Mouse (Mus musculus) kidney, adult 8-10 months (tissue): ENCODE measurements around the gene Vmn1r50.
"Not testable (repeated sequence)": the region's sequence is repeated elsewhere in the genome, so short reads cannot be mapped to it uniquely, and the experiment has no call there.

ENCODE experiments used
- DNase-seq, 2 experiments: peaks; one replicate each; pipeline ENCODE4 v3.0.0; 2022

The Vmn1r50 gene

DNA sequence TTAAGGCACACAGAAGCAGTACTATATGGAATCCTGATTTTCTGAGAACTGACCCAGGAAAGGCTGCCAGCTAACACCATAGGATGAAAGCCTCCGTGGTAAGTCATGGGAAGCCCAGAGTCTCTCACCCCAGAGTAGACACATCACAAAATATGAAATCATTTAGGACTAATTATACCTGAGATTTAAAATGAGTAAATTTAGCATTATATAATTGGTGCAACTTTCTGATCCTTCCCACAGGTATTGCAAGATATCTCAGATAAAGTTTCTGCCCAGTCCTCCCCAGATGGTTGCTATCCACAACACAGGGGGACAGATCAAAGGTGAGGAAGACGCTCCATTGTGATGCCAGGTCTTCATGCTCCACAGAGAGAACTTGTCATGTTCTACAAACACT is at the start of gene Vmn1r50:
TSS of gene Vmn1r50 (plus strand) at position 301 of the 400 bp plus-strand sequence.
- no peak for DNase-seq

DNA sequence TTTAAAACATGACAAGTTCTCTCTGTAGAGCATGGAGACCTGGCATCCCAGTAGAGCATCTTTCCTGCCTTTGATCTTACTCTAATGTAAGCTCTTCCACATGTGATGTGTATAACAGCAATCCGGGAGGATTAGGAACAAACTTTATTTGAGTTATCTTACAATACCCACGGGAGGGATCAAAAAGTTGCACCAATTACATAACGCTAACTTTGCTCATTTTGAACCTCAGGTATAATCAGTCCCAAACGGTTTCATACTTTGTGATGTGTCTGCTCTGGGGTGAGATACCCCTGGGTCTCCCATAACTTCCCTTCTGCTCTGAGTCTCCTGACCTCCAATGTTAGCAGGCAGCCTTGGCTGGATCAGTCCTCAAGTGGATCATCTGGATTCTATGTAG is 22.8 kb upstream of the Vmn1r50 start, which contains the start of gene Vmn1r49:
TSS of gene Vmn1r49 (minus strand) at position 101 of the 400 bp plus-strand sequence.
- DNase-seq: no peak

DNA sequence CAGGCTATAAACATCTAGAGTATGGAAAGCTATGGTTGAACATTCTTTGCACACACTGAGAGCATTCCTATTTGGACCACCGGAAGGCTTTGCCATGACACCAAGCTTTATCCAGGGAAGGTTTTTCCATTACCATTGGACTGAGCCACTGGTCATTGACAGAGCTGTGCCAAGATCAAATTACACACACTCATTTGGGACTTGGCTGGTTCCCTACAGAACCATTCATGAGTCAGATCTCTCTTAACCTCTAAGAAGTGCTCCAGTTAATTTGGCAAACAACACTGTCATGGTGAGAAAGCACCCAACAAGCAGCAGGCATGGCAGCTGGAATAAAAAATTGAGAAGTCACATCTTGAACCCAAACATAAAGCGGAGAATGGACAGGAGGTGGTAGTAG is 664 bp upstream of the Vmn1r50 start:
- no peak for DNase-seq

DNA sequence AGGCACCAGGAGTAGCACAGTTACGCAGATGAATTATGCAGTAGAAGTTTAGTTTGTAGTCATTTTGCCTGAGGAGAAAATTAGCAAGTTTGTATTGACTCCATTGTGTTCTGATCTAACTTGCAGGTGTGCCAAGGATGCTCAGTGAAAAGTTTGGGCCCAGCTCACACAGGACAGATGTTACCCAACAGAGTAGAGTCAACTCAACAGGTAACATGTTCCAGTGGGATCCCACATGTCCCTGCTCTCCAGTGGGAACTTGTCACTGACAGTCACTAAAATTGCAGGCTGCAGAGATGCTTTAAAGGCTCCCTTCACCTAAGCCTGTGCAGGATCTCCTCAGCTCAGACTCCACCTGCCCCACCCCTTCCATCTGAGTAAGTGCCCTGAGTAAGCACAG is 21.1 kb downstream of the Vmn1r50 start, which contains the start of gene Vmn1r51:
TSS of gene Vmn1r51 (plus strand) at position 301 of the 400 bp plus-strand sequence.
- not testable (repeated sequence) for DNase-seq
